8 mouse cellular contexts compared by ENCODE assay signal in the genomic region with DNA sequence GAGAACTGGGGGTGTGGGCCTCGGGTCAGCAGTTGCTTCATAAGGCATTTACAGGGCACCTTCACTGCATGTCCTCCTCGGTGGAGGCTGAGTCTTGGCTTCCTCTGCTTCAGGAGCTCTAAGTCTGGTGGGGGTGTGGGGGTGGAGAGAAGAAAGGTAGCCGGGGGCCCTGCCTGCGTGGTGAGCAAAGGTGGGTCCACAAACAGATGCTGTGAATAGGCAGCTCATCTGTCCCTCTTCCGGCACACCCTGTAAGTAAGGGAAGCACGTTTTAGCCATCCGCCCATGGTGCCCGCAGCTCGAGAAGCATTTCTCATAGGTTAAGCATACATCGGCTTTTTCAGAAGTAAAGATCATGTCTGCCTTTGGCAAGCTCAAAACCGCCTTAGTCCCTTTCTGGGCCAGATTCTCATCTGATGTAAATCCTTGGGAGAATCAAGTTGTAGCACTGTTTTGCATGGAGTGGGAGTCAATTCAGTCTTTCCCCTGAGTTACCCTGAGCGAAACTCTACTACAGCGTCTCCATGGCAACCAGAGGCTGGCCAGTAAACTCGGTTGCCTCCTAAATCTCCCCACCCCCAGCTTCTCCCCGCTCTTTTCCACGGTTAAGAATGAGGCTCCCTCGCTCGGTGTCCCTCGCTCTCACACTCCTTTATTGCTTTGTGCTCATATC.
DNase-seq lines count a peak whose midpoint lies in the region; ATAC-seq and TF ChIP-seq lines count a peak whose summit lies in the region.
"Had no signal": no experiment of that assay in that cellular context is flagged by ENCODE, and none has a peak within 500 bp of the region (broad histone marks: within the 10 kb centered on the region; RNA-seq: fewer than 3 reads in every experiment).

No protein-coding gene starts in this region.

- peaks cover 27% of the 10 kb centered on the region for H3K4me1 ChIP-seq in forebrain, embryonic 10.5 days
- peaks cover 25% of the 10 kb centered on the region for H3K4me1 ChIP-seq in midbrain, embryonic 13.5 days (replicated peaks)
- H3K4me1 ChIP-seq in thymus, adult 2 months (replicated peaks; ENCODE audit: control insufficient read depth, insufficient read depth, low read length): peaks cover 4% of the 10 kb centered on the region; the same call in 1 of the 2 replicates

- peak overlapping the region; percentile 33 for H3K4me3 ChIP-seq in forebrain, embryonic 10.5 days
- H3K4me3 ChIP-seq in midbrain, embryonic 13.5 days (replicated peaks): peak overlapping the region; percentile 4; the same call in 1 of the 2 replicates
- no peak overlapping the region for H3K4me3 ChIP-seq in thymus, adult 2 months (ENCODE audit: control insufficient read depth, insufficient read depth, low read length)

- H3K9ac ChIP-seq in midbrain, embryonic 13.5 days (replicated peaks): no peak overlapping the region
- H3K9ac ChIP-seq: liver, embryonic 14.5 days had no signal

- 23% methylated on average over 19 of the region's 19 CpGs for WGBS in forebrain, embryonic 10.5 days
- WGBS in midbrain, embryonic 13.5 days: 14% methylated on average over 19 of the region's 19 CpGs
- 79% methylated on average over 19 of the region's 19 CpGs for WGBS in thymus, adult 2 months

- no peak for TF ChIP-seq CTCF in thymus, adult 2 months (IDR thresholded peaks at IDR 0.05; ENCODE audit: borderline replicate concordance, control insufficient read depth, extremely low read depth, insufficient read depth, low read length, poor library complexity)

- H3K27me3 ChIP-seq in forebrain, embryonic 10.5 days (ENCODE audit: poor library complexity, severe bottlenecking): peaks cover 36% of the 10 kb centered on the region
- peaks cover 30% of the 10 kb centered on the region for H3K27me3 ChIP-seq in midbrain, embryonic 13.5 days
- H3K27me3 ChIP-seq in thymus, adult 2 months (ENCODE audit: control insufficient read depth, insufficient read depth, low read length): no peaks in the 10 kb centered on the region

- DNase-seq in ovary, adult 18-20 months (ENCODE audit: low spot score): peak; percentile 52
- no peak for DNase-seq in ovary, postnatal 10 days (ENCODE audit: low spot score)
- peak; percentile 59 for DNase-seq in forebrain, embryonic 10.5 days (ENCODE audit: extremely low spot score, low spot score)
- DNase-seq in kidney, postnatal 14 days: peak; percentile 36
- DNase-seq in thymus, adult 2 months: no peak

- ATAC-seq in midbrain, embryonic 13.5 days: peak; percentile 82
- no peak for ATAC-seq in CD4-positive, CD25-positive, alpha-beta regulatory T cell, adult 4 months

- no peaks in the 10 kb centered on the region for H3K36me3 ChIP-seq in forebrain, embryonic 10.5 days (replicated peaks)
- H3K36me3 ChIP-seq in midbrain, embryonic 13.5 days: no peaks in the 10 kb centered on the region
- H3K36me3 ChIP-seq in thymus, adult 2 months (ENCODE audit: control insufficient read depth, insufficient read depth, low read length): no peaks in the 10 kb centered on the region

- peak overlapping the region; percentile 36 for H3K4me2 ChIP-seq in midbrain, embryonic 13.5 days (replicated peaks)

- TF ChIP-seq POLR2A in thymus, adult 2 months (IDR thresholded peaks at IDR 0.05; ENCODE audit: control insufficient read depth, extremely low read depth, insufficient read depth, low read length, poor library complexity): no peak

- peak overlapping the region; percentile 11 for H3K27ac ChIP-seq in forebrain, embryonic 10.5 days
- peak overlapping the region; percentile 70 for H3K27ac ChIP-seq in midbrain, embryonic 13.5 days
- no peak overlapping the region for H3K27ac ChIP-seq in thymus, adult 2 months (ENCODE audit: control insufficient read depth, insufficient read depth, low read length)
- H3K27ac ChIP-seq: liver, embryonic 14.5 days had no signal

- H3K9me3 ChIP-seq in forebrain, embryonic 10.5 days: no peaks in the 10 kb centered on the region
- no peaks in the 10 kb centered on the region for H3K9me3 ChIP-seq in midbrain, embryonic 13.5 days

Comparison
In these comparisons a context has a peak if more than half of its experiments do, and no peak if none do; other contexts are left out.
1. DNase-seq: peak in ovary, adult 18-20 months (single experiment), forebrain, embryonic 10.5 days (single experiment) and kidney, postnatal 14 days (single experiment); none in ovary, postnatal 10 days (single experiment) and thymus, adult 2 months (single experiment).